Mouse (Mus musculus): ENCODE data around the gene Tmc6. TPM values are rescaled to one million over a fixed set of nuclear protein-coding genes. Genes with fewer than 3 reads are reported as not detected.

Tmc6 gene
- polyA plus RNA-seq (2012; rRNA removed): 21.8 and 23.0 TPM in 2 replicates

GRCm38 (mm10) chr11:117781993-117782704, at the start of gene Tmc6, which contains the start of gene Tmc8:
TSS of gene Tmc6 (minus strand) at chr11:117782198.
TSS of gene Tmc8 (plus strand) at chr11:117782076.

GRCm38 (mm10) chr11:117825333-117826101, 43.5 kb upstream of the Tmc6 start, which contains the start of the genes Afmid and Tk1:
TSS of gene Afmid (plus strand) at chr11:117825924.
TSS of gene Tk1 (minus strand) at chr11:117826092.

GRCm38 (mm10) chr11:117809407-117810311, 27.7 kb upstream of the Tmc6 start, which contains the start of the genes Gm20708 and Syngr2:
TSS of gene Gm20708 (plus strand) at chr11:117809668.
TSS of gene Syngr2 (plus strand) at chr11:117809668.

GRCm38 (mm10) chr11:117797511-117798159, 15.6 kb upstream of the Tmc6 start, which contains the start of gene 6030468B19Rik:
TSS of gene 6030468B19Rik (plus strand) at chr11:117797660.

Other genes with a start within 250 kb of the Tmc6 start
- 2.9 and 3.5 TPM in 2 replicates for gene Tnrc6c, start 127.9 kb downstream of the Tmc6 start, polyA plus RNA-seq (2012; rRNA removed)
- gene Tmc8, start 122 bp downstream of the Tmc6 start, polyA plus RNA-seq (2012; rRNA removed): 10.3 and 12.3 TPM in 2 replicates
- 33.7 and 42.6 TPM in 2 replicates for gene 6030468B19Rik, start 15.5 kb upstream of the Tmc6 start, polyA plus RNA-seq (2012; rRNA removed)
- 0.11 and 0.16 TPM in 2 replicates for gene Gm20708, start 27.5 kb upstream of the Tmc6 start, polyA plus RNA-seq (2012; rRNA removed)
- 38.8 and 42.8 TPM in 2 replicates for gene Syngr2, start 27.5 kb upstream of the Tmc6 start, polyA plus RNA-seq (2012; rRNA removed)
- 22.7 and 23.1 TPM in 2 replicates for gene Afmid, start 43.7 kb upstream of the Tmc6 start, polyA plus RNA-seq (2012; rRNA removed)
- gene Tk1, start 43.9 kb upstream of the Tmc6 start, polyA plus RNA-seq (2012; rRNA removed): 83.7 and 85.5 TPM in 2 replicates
- gene Birc5, start 67.1 kb upstream of the Tmc6 start, polyA plus RNA-seq (2012; rRNA removed): 88.8 and 90.2 TPM in 2 replicates
- 0.01 and 0.02 TPM in 2 replicates for gene Tmem235, start 78.6 kb upstream of the Tmc6 start, polyA plus RNA-seq (2012; rRNA removed)
- gene Tha1, start 91.3 kb upstream of the Tmc6 start, polyA plus RNA-seq (2012; rRNA removed): 3.7 and 4.0 TPM in 2 replicates
- gene Socs3, start 187.8 kb upstream of the Tmc6 start, polyA plus RNA-seq (2012; rRNA removed): 7.3 and 7.5 TPM in 2 replicates
- gene Pgs1, start 204.1 kb upstream of the Tmc6 start, polyA plus RNA-seq (2012; rRNA removed): 10.9 and 11.3 TPM in 2 replicates

Data from liver, embryonic 18 days (tissue).